Mouse (Mus musculus) heart, postnatal 0 days (tissue): ENCODE data around the gene Tarbp2.

Source experiments
- CTCF ChIP-seq: IDR thresholded peaks from 2 replicates; pipeline ENCODE4 v1.5.1; 2016; ENCODE audit warnings: antibody characterized with exemption, control low read depth, low read depth
- EP300 ChIP-seq: IDR thresholded peaks from 2 replicates; pipeline ENCODE4 v1.6.1; 2016; ENCODE audit warnings: antibody characterized with exemption, low read depth

- TF ChIP-seq CTCF: peak; percentile 11; the same call in 1 of the 2 replicates
- TF ChIP-seq EP300: no peak
Observed at GRCm38 (mm10) chr15:102557580-102557979, 39.6 kb downstream of the Tarbp2 start.
